Mouse (Mus musculus): Measurements from ENCODE around the gene Ankrd66.
"Not testable (repeated sequence)": the region's sequence is repeated elsewhere in the genome, so short reads cannot be mapped to it uniquely, and the experiment has no call there.

Ankrd66 gene

DNA sequence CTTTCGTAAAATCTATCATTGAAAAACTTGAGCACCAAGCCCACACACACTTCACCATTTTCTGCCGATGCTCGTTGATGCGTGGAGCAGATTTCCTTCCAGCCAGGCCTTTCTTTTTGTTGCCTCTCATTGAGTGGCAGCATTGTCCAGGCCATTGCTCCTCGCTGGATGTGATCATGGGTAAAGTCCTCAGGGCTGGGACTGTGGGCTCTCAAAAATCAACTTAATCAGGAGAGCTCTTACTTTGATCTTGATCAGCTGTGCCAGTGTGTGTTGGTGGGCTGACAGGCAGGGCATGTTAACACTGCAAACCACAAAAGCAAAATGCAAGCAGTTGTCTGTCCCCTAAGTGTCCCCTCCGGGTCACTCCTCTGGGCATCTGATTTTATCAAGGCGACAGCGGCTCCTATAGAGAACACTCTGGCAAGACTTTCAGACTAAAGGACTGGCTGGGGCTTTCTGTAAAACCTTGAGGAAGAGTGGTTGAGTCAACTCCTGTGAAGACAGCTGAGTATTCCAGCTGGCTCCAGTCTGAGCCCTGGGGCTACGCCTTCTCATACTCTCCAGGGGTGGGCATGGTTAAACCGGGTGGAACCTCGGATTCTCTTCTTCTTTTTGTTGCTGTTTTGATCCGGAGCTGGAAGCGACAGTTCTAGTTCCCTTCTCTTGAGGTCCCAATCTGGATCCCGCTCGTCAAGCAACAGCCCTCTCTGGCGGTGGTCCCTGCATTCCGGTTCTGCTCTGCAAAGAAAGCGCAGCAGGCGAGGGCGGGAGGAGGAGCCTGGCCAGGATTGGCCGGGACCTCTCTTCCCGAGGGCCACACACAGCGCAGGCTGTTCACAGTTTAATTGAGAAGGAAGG, 8.8 kb downstream of the Ankrd66 start:
- DNase-seq = peak; percentile 28 to 39

- no peak for DNase-seq
These were observed 12.2 kb downstream of the Ankrd66 start for GRCm38 (mm10) chr17:43531192-43531591.

- no peak for DNase-seq
These were observed 12.9 kb downstream of the Ankrd66 start for GRCm38 (mm10) chr17:43530507-43530906.

- DNase-seq = no peak
These were observed 23.3 kb downstream of the Ankrd66 start for GRCm38 (mm10) chr17:43520166-43520565.

DNA sequence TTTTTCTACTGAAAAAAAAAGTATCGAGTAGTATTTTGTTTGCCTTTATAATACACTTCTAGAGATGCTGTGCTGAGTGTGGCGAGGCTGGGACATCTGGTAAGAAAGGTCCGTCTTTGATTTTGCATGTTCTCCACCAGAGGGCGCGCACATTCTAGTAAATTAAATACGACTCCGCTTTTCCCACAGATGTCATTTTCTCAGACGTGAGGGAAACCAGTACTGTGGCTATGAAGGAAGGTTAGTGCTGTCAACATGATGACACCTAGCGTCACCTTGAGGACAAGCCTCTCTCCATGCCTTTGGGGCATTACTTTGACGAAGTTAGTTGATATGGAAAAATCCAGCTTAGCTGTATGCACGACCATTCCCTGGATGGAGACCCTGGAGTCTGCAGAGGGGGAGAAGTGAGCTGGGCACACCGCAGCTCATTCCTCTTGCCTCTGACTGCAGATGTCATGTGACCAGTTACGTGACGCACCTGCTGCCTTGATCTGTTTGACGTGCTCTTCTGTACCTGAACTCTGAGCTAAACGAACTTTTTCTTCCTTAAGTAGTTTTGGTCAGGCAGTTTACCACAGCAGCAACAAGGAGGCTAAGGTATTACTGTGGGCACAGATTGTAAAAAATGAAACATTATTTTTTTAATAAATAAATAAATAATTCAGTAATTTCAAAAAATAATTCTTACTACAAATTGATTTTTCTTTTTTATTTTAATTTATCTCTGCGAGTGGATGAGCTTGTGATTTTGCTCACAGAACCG, 24.6 kb downstream of the Ankrd66 start:
- peak; percentile 24 to 51 for DNase-seq

GRCm38 (mm10) chr17:43510782-43511181, 32.7 kb downstream of the Ankrd66 start:
- DNase-seq = no peak

DNA sequence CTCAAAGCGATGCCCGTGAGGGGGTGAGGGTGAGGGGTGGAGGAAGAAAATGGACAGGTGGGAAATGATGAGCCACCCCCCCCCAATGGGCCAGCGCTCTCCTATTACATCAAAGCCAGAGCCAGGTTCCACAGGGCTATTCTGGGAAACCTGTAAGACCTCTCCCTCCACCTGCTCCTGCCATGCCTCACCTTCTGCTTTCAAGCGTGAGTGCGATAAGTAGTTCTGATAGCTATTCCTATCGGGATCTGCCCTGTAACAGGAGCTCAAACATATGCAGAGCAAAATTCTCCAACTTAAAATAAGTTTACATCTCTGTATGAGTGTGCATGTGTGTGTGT, 38.9 kb downstream of the Ankrd66 start:
- DNase-seq = no peak

DNA sequence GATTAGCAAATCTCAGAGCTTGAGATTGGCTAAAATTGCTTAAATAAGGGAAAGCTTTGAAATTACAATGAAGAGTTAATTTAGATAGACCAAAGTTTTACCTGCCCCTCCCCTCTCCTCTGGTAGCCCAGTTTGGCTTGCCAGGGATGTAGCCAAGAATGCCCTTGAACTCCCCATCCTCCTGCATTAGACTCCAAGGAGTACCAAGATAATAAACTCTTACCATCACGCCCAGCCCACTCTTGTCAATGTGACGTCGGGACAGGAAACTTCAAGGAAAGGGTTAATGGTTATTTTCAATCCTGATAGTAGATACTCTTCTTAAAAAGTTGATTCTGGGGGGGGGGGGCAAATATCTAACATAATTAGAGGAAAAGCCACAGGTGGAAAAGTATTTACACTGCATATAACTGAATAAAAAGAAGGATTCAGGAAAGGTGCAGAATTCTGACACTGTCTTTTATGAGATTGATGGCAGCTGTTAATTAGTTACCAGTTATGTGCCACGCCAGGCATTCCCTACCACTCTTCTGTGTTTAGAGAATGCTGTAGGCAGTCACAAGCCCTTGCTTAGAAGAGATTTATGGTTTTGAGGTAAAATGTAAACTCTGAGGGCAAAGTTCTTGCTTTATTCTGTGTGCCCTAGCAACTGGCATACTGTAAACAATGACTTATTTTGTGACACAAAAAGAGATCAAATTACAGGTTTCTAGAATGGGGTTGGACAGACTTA, 39.4 kb downstream of the Ankrd66 start:
- DNase-seq = no peak

DNA sequence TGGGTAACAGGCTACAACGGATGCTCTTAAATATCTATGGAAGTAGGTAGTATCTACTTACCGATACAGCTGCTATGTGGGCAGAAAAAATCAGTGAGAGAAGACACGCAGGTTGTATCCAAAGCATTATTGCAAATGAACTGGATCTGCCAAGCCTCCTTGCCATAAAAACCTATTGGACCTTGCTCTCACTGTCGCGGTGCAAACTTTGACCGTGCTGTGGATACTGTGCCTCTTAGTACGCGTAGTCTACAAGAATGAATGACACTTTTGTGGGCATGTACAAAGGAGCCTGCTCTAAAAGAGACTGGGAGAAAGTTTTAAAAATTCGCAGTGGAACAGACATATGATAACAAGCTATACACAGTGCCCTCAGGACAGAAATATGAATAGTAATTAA, 40.8 kb downstream of the Ankrd66 start, which contains the start of gene Mep1a:
TSS of gene Mep1a (minus strand) at position 221 of the 400 bp plus-strand sequence.
- DNase-seq = no peak

DNA sequence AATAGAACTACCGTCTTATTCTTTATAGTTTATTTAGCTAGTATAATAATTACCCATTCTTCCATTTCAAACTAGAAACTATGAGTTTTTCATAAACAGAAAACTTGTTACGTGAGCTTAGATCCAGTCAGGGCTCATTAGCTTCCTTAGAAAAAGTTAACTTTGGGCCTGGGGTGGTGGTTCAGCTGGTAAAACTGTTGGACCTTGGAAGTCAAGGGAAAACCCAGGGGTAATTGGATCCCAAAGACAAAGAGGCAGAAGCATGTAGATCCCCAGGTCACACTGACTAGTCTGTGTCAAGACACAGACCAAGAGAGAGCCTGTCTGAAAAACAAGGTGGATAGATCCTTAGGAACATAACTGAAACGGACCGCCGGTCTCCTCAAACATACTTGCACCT, 41.8 kb downstream of the Ankrd66 start:
- no peak for DNase-seq

- DNase-seq = no peak
These were observed 42.2 kb downstream of the Ankrd66 start for GRCm38 (mm10) chr17:43501223-43501622.

DNA sequence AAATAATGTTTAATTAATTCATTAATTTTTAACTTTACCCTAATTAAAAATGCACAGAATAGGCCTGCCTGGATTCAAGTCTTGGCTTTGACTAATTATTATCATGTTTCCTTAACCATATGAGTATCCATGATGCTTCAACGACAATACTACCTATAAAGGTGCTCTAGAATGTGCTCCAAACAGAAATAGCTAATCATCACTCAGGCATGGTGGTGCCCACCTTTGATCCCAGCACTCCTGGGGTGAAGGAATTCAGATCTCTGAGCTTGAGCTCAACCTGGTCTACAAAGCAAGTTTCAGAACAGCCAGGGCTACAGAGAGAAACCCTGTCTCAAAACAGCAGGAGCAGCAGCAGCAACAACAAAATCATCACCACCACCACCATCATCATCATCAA, 42.9 kb downstream of the Ankrd66 start:
- DNase-seq = no peak

- DNase-seq = no peak
These were observed 45.9 kb downstream of the Ankrd66 start for GRCm38 (mm10) chr17:43497521-43497920.

DNA sequence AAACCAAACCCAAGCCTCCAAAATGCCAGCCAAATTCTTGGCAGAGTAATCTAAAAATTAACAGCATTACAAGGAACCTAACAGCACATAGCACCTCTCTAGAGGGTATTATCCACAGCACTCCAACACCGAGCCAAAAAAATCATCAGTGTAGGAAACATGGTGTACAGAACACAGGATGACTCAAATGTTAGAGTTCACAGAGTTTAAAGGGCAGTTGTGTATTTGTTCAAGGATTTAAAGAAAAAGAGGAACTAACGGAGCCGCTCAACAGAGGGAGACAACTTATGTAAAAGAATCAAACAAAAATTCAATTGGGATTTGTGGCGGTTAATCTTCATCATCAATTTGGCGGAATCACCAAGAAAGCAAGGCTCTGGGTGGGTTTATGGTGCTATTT, 47.9 kb downstream of the Ankrd66 start:
- no peak for DNase-seq

DNA sequence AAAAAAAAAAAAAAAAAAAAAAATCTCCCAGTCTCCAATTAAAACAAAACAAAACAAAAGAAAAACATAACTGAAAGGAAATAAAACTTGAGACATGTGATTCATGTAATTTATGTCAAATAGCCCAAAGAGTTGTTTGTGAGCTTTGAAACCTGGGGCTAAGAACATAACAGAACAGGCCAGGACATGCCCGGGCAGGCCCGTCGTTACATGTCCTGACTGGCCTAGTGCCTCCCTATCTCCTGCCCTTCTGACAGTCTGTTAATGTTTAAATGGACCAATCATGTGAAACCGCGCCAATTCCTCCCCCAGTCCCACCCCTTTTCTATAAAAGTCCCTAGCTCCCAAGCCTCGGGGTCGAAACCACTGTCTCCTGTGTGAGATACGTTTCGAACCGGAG, 53.1 kb downstream of the Ankrd66 start:
- DNase-seq = not testable (repeated sequence)

GRCm38 (mm10) chr17:43488439-43489151, 54.8 kb downstream of the Ankrd66 start:
- DNase-seq = no peak

DNA sequence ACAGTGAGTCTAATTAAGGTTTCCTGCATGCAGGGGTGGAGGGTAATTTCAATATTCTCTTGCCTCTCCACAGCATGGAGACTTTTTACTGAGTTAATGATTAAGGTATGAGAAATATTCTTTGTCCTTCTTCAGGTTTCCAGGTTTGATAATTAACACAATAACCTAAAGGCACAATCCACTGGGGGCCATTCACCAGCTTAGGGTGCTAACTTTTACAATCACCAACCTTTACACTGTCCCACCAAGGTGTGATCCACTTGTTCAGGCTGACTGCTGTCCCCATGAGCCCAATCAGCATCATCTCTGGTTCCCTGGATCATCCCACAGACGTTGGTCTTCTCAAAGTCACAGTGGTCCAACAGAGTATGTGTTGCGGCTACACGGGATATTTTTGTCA, 57.5 kb downstream of the Ankrd66 start:
- DNase-seq = no peak
